Mouse (Mus musculus) embryonic facial prominence, embryonic 11.5 days (tissue): ENCODE measurements around the gene Ndufs5. TPM values are rescaled to one million over a fixed set of nuclear protein-coding genes. Genes with fewer than 3 reads are reported as not detected.

Source experiments
- ATAC-seq: fragments of 200-750 bp; cut with Nextera tagmentation; replicated peaks from 2 replicates; pipeline ENCODE4 v1.8.0; 2017; ENCODE audit warnings: low read depth; ENCODE audit not compliant: insufficient number of reproducible peaks, low FRiP score, low TSS enrichment
- DNase-seq: peaks from one replicate; pipeline ENCODE4 v3.0.0-alpha.2; 2015; ENCODE audit warnings: low spot score
- H3K27ac ChIP-seq: fragments of 300-500 bp; sonication (generic); replicated peaks from 2 replicates; pipeline ENCODE4 v1.5.1; 2014; ENCODE audit warnings: mild to moderate bottlenecking, low read depth, low read length, control low read depth
- H3K27me3 ChIP-seq: fragments of 300-500 bp; sonication (generic); 2 replicates; pipeline ENCODE4 v1.6.1; 2014; ENCODE audit warnings: mild to moderate bottlenecking, low read length, moderate library complexity, mixed read lengths; ENCODE audit not compliant: control insufficient read depth, insufficient read depth
- H3K36me3 ChIP-seq: fragments of 300-500 bp; sonication (generic); replicated peaks from 2 replicates; pipeline ENCODE4 v1.6.1; 2014; ENCODE audit warnings: low read depth, mild to moderate bottlenecking, low read length, moderate library complexity, mixed read lengths; ENCODE audit not compliant: control insufficient read depth, insufficient read depth
- H3K4me1 ChIP-seq: fragments of 300-500 bp; sonication (generic); 2 replicates; pipeline ENCODE4 v1.6.1; 2014; ENCODE audit warnings: low read length, mixed read lengths; ENCODE audit not compliant: control insufficient read depth, insufficient read depth
- H3K4me2 ChIP-seq: fragments of 300-500 bp; sonication (generic); 2 replicates; pipeline ENCODE4 v1.6.1; 2014; ENCODE audit warnings: low read depth, mild to moderate bottlenecking, control low read depth, low read length, moderate library complexity
- H3K4me3 ChIP-seq: fragments of 300-500 bp; sonication (generic); 2 replicates; pipeline ENCODE4 v1.5.1; 2014; ENCODE audit warnings: low read depth, low read length, control low read depth
- H3K9ac ChIP-seq: fragments of 300-500 bp; sonication (generic); replicated peaks from 2 replicates; pipeline ENCODE4 v1.6.1; 2014; ENCODE audit warnings: mild to moderate bottlenecking, control low read depth, low read length
- H3K9me3 ChIP-seq: fragments of 300-500 bp; sonication (generic); replicated peaks from 2 replicates; pipeline ENCODE4 v1.6.1; 2016; ENCODE audit warnings: mild to moderate bottlenecking, low read length, inconsistent platforms, mixed read lengths; ENCODE audit not compliant: control insufficient read depth
- WGBS: fragments of 180-500 bp; shearing (Covaris S2); extraction: QIAGEN DNeasy Blood & Tissue Kit; methylation state at CpG from one replicate; pipeline ENCODE4 v1.1.7; 2014; 5-methylcytosine and 5-hydroxymethylcytosine counted together
- polyA plus RNA-seq: library from polyadenylated mRNA; unstranded; fragments of >200 nt; fragmentation: Nextera tagmentation; extraction: Ambion mirVana; gene quantifications from 2 replicates; pipeline ENCODE4 v1.2.1, GENCODE M21; 2014

Gene Ndufs5
- polyA plus RNA-seq, 1 experiment from 2014 or later, result 308 TPM

DNA sequence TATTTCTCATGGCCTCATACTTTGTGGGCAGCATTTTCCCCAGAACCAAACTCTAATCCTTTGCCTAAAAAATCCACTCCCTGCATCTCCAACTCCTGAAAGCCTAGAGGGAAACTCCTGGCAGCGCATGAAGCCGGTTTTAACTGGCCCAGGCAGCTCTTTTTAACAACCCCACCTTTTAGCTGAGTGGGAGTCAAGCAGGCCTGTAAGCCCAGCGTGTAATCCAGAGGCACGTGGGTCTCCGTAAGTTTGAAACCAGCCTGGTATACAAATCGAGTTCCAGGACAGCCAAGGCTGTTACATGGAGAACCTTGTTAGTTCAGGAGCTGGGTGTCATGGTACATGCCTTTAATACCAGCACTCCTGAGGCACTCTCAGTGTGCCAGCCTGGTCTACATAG, 48.3 kb downstream of the Ndufs5 start:
- Histone ChIP-seq H3K9ac (no peak overlapping the region), H3K4me1 (no peaks in the 10 kb centered on the region), H3K4me2 (no peak overlapping the region), H3K27me3 (no peaks in the 10 kb centered on the region), H3K9me3 (no peaks in the 10 kb centered on the region), H3K36me3 (no peaks in the 10 kb centered on the region), H3K4me3 (no peak overlapping the region), H3K27ac (no peak overlapping the region)
- 73% methylated on average over 6 of the region's 6 CpGs for WGBS
- ATAC-seq, result no peak
- no peak for DNase-seq

- ATAC-seq, result no peak
- no peak overlapping the region for H3K27ac ChIP-seq
Measured at GRCm38 (mm10) chr4:123667260-123667867, 50.6 kb downstream of the Ndufs5 start.

GRCm38 (mm10) chr4:123666517-123666916, 51.5 kb downstream of the Ndufs5 start:
- WGBS, result 78% methylated on average over 1 of the region's 1 CpGs
- peak; percentile 27 for DNase-seq
- Histone ChIP-seq H3K9ac (no peak overlapping the region), H3K27ac (no peak overlapping the region), H3K4me3 (no peak overlapping the region), H3K27me3 (no peaks in the 10 kb centered on the region), H3K9me3 (no peaks in the 10 kb centered on the region), H3K36me3 (no peaks in the 10 kb centered on the region), H3K4me2 (no peak overlapping the region), H3K4me1 (peaks cover 5% of the 10 kb centered on the region)
- no peak for ATAC-seq

More at GRCm38 (mm10) chr4:123667260-123667867, 50.6 kb downstream of the Ndufs5 start:
- 35% methylated on average over 1 of the region's 1 CpGs for WGBS
- no peak overlapping the region for H3K9ac ChIP-seq
- DNase-seq, result peak; percentile 93
- no peaks in the 10 kb centered on the region for H3K36me3 ChIP-seq
- H3K4me2 ChIP-seq, result no peak overlapping the region
- H3K4me1 ChIP-seq, result peaks cover 2% of the 10 kb centered on the region
- no peaks in the 10 kb centered on the region for H3K9me3 ChIP-seq
- H3K27me3 ChIP-seq, result no peaks in the 10 kb centered on the region
- H3K4me3 ChIP-seq, result no peak overlapping the region

GRCm38 (mm10) chr4:123665681-123666278, 52.2 kb downstream of the Ndufs5 start:
- peak overlapping the region; percentile 93 for H3K4me2 ChIP-seq
- no peaks in the 10 kb centered on the region for H3K9me3 ChIP-seq
- no peak for DNase-seq
- ATAC-seq, result no peak
- H3K36me3 ChIP-seq, result no peaks in the 10 kb centered on the region
- peaks cover 5% of the 10 kb centered on the region for H3K4me1 ChIP-seq
- H3K9ac ChIP-seq, result peak overlapping the region; percentile 99
- H3K27ac ChIP-seq, result peak overlapping the region; percentile 100
- peak overlapping the region; percentile 88 for H3K4me3 ChIP-seq
- 35% methylated on average over 11 of the region's 11 CpGs for WGBS
- H3K27me3 ChIP-seq, result no peaks in the 10 kb centered on the region

DNA sequence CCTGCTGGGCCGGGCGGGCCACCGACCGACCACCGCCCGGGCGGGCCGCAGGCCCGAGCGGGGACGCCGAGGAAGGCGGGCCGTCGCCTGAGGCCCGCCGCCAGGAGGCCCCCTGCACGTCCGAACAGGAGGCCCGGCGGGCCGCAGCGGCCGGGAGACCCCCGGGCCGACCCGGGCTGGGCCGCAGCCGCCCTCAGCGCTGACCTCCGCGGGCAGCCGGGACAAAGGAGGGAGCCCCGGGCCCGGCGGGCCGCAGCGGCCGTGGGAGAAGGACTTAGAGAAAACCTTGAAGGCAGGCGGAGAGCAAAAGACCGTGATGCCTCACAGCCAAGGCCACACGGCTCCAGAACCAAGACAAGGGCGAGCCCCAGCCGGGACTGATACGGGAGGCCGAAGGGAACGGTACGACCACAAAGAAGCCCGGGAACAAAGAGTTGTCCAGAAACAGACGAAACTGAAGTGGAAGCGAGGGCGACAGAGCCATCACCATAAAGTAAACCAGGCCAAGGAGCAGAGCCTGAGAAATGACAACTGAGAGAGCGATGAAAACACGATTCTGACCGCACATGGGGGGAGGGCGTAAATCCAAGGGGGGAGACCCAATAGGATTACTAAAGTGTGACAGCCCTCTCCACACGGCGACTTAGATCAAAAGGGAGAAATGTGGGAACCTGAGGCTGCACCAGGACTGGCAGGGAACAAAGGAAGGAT, 52.9 kb downstream of the Ndufs5 start:
- no peaks in the 10 kb centered on the region for H3K9me3 ChIP-seq
- peak overlapping the region; percentile 100 for H3K27ac ChIP-seq
- ATAC-seq (peak; percentile 27), DNase-seq (peak; percentile 63)
- WGBS, result under 1% methylated on average over 51 of the region's 58 CpGs
- peak overlapping the region; percentile 99 for H3K9ac ChIP-seq
- H3K27me3 ChIP-seq, result no peaks in the 10 kb centered on the region
- H3K4me1 ChIP-seq, result peaks cover 5% of the 10 kb centered on the region
- no peaks in the 10 kb centered on the region for H3K36me3 ChIP-seq
- peak overlapping the region; percentile 88 for H3K4me3 ChIP-seq
- H3K4me2 ChIP-seq, result peak overlapping the region; percentile 93

DNA sequence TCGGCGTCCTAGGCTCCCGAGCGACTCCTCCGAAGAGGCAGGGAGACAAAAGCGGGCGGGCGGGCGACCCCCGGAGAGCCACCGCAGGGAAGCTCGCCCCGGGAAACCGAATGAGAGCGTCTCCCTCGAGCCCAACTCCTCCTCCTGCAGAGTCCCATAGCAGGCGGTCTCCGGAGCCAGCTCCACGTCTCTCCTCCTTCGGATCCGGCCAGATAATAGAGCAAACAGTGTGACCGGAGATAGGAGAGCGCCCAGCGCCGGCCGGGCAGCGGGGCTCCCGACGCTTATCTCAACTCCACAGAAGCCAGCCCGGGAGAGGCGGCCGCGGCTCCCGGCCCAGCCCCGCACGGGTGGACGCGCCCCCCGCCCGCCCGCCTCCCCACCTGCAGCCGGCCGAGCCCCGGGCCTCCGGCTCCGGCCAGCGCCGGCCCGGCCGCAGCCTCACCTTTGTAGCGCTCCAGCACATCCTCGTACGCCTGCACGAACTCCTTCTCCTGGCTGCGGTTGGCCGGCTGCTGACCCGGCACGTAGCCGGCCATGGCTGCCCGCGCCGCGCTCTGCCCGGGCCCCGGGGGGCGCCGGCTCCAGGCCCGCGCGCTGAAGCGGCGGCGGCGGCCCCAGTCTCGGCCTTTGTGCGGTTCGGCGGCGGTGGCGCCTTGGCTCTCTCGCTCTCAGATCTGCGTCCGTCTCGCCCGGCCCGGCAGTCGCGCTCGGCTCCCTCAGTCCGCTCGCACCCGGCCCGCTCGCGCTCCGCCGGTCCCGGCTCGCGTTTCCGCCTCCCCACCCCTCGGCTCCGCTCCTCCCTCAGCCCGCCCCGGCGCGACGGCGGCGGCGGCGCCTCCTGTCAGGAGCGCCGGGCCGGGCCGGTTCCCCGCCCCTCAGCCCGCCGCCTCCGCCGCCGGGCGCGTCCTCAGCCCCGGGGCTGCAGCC, 53.7 kb downstream of the Ndufs5 start:
- peak overlapping the region; percentile 99 for H3K9ac ChIP-seq
- no peaks in the 10 kb centered on the region for H3K27me3 ChIP-seq
- peaks cover 5% of the 10 kb centered on the region for H3K4me1 ChIP-seq
- DNase-seq, result peak; percentile 76
- H3K4me3 ChIP-seq, result peak overlapping the region; percentile 88
- peak; percentile 71 for ATAC-seq
- no peaks in the 10 kb centered on the region for H3K9me3 ChIP-seq
- H3K27ac ChIP-seq, result peak overlapping the region; percentile 100
- no peaks in the 10 kb centered on the region for H3K36me3 ChIP-seq
- WGBS, result under 1% methylated on average over 83 of the region's 125 CpGs
- peak overlapping the region; percentile 93 for H3K4me2 ChIP-seq

GRCm38 (mm10) chr4:123663688-123663965, 54.4 kb downstream of the Ndufs5 start:
- H3K27me3 ChIP-seq, result no peaks in the 10 kb centered on the region
- under 1% methylated on average over 12 of the region's 12 CpGs for WGBS
- H3K9ac ChIP-seq, result peak overlapping the region; percentile 99
- no peaks in the 10 kb centered on the region for H3K9me3 ChIP-seq
- no peaks in the 10 kb centered on the region for H3K36me3 ChIP-seq
- H3K4me3 ChIP-seq, result peak overlapping the region; percentile 88
- H3K4me2 ChIP-seq, result peak overlapping the region; percentile 93
- peak; percentile 73 for DNase-seq
- ATAC-seq, result peak; percentile 20
- peaks cover 5% of the 10 kb centered on the region for H3K4me1 ChIP-seq
- H3K27ac ChIP-seq, result peak overlapping the region; percentile 100
